Mouse (Mus musculus) ovary, postnatal 10 days (tissue): ENCODE results near the gene Ctsd.

Source experiments
- DNase-seq: peaks from one replicate; pipeline ENCODE4 v3.0.0; 2022; ENCODE audit warnings: low spot score

The Ctsd gene

DNA sequence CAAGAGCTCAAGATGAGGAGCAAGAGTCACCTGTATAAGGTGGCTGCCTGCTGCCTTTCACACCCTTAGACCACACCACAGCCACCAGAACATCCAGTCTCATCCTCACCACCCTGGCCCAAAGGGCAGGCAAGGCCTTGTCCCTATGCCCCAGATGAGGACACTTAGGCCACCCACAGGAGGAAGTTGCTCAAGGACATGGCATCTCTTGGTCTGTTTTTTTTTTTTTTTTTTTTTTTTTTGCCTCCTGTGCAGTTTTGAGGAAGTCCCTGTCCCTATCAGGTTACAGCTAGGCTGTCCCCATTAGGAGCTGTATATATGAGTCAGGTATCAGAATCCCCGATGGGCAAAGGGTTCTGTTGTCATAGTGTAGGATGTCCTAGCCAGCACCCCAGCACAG, 11.4 kb upstream of the Ctsd start:
- DNase-seq = no peak

- DNase-seq = no peak
Observed at GRCm38 (mm10) chr7:142398052-142398451, 10.2 kb upstream of the Ctsd start.

DNA sequence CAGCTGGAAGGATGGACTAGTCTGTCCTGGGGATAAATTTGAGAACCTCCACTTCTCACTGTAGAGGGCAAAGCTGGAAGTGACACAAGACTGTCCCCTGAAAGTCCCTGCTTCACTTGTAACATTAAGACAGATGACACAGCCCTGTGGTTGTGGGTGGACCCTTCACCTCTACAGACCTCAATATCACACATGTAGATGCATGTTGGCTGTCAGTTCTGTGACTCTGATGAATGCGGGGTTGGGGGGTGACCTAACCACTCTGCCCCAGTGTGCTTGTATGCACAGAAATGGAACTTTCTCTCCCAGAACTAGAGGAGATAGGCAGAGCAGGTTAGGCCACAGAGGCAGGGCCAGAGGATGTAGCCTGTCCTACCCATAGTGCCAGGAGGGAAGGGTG, 8.8 kb upstream of the Ctsd start:
- no peak for DNase-seq

- DNase-seq = no peak
Observed at GRCm38 (mm10) chr7:142395472-142395871, 7.6 kb upstream of the Ctsd start.

DNA sequence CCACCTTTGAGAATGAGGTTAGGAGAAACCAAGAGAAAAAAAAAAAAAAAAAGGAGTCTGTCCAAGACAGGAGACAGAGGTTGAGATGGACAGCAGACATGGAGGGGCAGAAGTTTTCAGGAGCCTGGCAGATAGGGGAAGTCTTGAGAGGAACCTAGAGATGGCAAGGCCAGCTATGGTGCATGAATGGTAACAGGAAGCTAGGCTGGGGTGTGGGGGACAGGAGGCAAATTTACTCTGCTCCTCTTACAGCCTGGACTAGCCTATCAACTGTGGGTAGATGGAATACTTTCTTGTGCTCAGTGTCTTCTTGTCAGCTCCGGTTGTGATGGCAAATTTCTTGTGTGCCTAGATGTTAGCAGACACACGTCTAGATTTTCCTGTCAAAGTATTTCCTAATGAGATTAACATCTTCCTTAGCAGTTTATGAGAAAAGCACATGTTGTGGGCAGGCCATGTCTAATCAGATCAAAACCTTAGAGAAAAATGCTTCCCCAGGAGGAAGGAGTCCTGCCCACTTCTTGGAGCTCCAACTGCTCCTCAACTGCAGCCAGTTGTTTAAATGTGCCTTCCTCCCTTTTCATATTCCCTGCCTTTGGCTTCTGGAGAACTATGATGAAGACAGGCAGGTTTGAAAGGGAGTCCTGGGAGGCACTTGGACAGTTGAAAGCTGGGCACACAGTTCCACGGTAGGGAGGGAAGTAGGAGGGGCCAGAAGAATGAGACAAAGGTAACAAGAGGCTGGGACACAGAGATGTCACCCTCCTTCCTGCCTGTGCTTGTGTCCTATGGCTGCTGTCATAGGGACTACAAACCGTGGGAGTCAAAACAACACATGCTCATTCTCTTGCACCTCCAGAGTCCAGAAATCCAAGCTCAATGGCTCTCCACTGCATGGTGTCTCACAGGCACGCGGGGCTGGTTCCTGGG, 6.7 kb upstream of the Ctsd start:
- no peak for DNase-seq

DNA sequence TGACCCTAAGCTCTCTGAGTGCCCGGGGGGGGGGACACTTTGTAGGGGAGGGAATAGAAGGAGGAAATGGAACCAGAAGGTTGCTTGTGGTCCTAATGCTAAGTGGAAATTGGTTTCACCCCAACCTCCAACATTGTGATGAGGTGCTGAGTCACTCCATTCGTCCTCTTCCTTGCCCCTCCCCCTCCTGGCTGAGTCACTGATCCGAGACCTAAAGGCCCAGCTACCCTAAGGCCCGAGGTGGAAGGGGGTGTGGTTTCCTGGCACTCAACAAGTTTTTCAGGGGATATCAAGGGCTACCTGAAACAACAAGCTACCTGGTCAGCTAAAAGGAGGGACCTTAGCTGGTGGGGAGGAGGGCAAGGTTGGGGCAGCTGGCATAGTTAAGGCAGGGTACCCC, 5.4 kb upstream of the Ctsd start:
- DNase-seq = no peak

DNA sequence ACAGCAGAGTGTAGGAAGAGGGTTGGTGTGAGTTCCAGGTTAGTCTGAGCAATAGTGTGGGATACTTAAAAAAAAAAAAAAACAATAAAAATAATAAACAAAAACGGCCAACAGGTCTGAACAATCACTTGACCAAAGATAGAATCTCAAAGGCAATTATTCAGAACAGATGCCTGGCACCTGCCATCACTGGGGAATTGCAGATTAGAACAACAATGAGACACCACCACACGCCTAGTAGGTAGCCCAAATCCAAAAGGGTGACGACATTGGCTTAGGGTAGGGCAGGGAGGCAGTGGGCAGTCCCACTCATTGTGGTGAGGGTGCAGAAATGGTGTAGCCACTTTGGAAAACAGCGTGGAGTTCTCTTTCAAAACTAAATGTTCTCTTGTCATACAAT, 3.8 kb upstream of the Ctsd start:
- DNase-seq = no peak

DNA sequence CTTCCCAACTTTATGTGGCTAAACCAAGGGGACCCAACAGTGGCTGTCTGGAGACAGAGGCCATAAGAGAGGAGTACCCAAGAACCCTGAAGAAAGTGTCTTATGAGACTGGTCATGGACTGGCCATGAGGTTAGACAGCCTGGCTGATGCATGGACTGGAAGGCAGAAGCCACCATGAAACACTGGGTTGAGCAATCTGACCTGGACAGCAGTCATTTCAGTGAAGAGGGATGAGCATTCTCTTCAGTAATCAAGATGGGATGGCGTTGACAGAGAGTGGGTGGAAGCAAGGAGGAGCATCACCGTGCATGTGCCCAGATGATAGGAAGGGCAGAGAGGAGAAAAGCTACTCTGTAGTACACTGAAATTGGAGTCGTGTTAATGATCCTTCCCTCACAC, 3.3 kb upstream of the Ctsd start:
- no peak for DNase-seq

DNA sequence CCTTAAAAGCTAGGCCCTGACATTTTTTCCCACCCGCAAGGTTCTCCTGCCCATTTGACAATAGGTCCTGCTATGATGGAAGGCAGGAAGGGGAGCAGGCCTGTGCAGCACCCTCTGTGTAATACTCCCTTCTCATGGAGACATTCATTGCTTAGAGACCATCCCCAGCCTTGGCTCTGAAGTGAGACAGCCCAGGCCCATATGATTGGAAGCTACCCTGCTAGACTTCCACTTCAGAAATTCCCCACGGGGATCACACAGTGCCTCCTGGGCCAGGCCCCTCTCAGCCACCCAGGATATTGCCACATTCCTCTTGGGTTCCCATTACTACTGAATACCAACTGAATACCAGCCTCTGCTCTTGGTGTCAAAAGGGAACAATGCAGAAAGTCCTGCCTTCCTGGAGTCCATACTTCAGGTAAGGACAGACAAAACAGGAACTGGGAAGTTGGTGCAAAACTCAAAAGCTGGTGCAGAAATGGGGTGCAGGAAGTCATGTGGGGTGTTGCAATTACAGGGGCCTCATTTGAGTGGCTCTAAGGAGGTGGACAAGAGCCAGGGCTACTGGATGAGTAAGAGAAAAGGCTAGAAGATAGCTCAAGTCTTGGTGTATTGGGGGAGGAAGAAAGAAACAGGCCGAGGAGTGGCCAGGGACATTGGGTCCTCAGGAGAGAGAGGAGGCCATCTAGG, 2.3 kb upstream of the Ctsd start:
- no peak for DNase-seq

- no peak for DNase-seq
Observed at GRCm38 (mm10) chr7:142388740-142389139, 902 bp upstream of the Ctsd start.

- no peak for DNase-seq
Observed at GRCm38 (mm10) chr7:142388198-142388597, 360 bp upstream of the Ctsd start.

GRCm38 (mm10) chr7:142386621-142387201, 1.1 kb downstream of the Ctsd start:
- no peak for DNase-seq

DNA sequence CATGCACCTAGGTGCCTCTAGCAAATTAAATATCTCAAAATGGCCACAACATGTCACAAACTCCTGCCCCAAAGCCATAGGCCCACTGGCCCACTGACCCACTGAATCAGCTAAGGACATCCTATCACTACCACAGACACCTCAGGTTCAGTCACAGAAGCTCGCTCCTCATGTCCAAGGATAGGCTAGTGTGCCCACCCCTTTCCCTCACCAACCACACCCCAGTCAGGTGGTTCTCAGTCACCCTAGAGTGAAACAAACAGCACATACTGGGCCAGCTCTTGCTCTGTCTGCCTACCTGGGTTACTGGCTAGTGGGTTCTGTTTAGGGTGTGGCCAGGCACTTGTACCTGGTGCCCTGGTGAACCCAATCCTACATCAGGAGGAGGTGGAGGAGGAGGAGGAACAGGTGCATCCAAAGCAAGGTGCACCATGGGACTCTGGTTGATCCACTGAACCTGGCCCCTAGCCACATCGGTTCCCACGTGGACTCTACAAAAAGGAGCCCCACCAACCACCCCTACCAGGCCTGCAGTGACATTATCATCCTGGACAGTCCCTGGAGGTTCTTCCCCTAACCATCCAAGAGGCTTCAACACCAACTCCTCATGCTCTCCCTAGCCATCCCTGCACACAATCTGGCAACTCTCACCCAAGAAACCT, 2.0 kb downstream of the Ctsd start:
- DNase-seq = no peak

DNA sequence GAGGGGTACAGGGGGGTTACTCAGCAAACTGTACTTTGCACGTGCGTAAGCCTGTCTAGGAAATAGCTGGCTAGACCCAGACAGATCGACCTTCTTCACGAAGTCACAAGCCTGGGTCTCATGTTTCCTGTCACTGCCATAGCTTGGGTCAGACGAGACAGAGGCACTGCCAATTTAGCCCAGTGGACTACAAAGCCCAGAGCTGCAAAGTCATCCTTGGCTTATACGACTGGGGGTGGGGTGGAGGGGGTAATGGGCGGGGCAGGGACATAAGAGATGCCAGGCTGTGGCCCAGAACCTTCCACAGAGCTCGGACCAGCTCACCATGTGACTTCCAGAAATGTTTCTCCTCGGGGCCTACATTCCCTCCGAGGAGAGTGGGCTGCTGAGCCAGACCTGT, 3.5 kb downstream of the Ctsd start:
- DNase-seq = no peak

DNA sequence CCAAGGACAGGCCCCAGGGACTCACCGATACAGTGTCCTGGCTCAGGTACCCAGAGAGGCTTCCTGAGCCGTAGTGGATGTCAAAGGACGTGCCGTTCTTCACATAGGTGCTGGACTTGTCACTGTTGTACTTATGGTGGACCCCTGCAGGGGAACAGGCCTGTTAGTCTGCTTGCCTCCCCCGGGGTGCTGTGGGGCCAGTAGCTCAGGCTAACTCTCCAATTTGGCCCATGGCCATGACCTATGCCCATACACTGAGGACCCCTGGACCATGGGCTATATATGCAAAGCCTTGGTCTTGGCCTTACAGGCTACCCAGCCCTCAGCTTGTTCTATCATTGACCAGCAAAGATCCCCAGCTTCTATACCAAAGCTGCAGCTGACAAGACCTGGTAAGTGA, 5.3 kb downstream of the Ctsd start, which contains the start of gene Gm49369:
Gene Gm49369 (minus strand): TSS at position 101 of the 400 bp plus-strand sequence.
- DNase-seq = no peak

GRCm38 (mm10) chr7:142381175-142381574, 6.7 kb downstream of the Ctsd start:
- DNase-seq = no peak

- no peak for DNase-seq
Observed at GRCm38 (mm10) chr7:142379186-142379585, 8.7 kb downstream of the Ctsd start.

- no peak for DNase-seq
Observed at GRCm38 (mm10) chr7:142377233-142377925, 10.5 kb downstream of the Ctsd start.

GRCm38 (mm10) chr7:142376096-142376495, 11.7 kb downstream of the Ctsd start:
- DNase-seq = no peak

DNA sequence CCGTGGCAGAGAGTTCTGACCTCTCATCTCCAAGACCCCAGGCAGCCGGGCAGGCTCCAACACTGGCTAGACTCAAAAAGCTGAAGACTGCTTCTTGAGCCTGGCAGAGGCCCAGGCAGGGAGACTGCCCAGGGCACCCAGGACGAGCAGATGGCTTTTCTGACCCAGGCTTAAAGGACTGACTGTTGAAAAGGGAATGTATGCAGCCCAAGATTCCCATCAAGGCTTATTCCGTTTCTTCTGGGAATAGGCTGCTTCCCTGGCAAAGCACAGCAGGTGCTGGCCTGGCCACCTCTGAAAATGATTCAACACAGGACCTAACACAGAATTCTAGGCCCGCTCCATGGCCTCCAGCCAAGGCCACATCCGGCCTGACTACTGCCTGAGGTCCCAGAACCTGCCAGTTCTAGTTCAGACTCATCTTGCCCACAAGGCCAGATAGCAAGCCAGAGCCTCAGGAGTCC, 12.5 kb downstream of the Ctsd start:
- DNase-seq = no peak

DNA sequence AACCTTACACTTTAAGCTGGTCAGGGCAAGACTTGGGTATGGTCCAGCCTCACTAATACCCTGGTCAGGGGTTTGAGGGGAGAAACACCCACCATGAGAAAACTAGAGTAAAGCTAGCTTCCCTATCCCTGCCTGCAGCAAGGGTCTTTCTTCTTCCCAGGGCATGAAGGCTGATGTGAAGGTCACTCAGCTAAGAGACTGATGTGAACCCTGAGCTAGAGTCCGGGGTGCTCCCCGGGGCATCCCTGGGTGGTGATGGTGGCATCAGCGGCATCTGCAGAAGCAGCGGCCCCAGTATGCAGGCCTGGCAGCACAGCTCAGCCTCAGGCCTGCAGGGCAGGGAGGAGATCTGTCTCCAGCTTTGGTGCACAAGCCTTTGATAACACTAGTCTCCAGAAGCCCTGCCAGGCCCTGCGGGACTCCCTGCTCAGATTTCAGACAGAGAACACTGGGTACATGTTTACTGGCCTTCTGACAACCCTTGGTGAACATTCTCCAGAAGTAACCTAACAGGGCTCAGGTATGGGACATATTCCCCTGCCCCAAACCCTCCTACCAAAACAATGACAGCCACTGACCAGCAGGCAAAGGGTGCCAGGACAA, 13.3 kb downstream of the Ctsd start:
- DNase-seq = no peak
